Mouse (Mus musculus): Measurements from ENCODE around the gene Pik3r5.

GRCm38 (mm10) chr11:68545172-68545571, 113.3 kb downstream of the Pik3r5 start:
- TF ChIP-seq CTCF (IDR thresholded peaks at IDR 0.05; ENCODE audit: extremely low read depth, insufficient read depth, insufficient read length, insufficient replicate concordance) (no peak), POLR2A (IDR thresholded peaks at IDR 0.05; ENCODE audit: low read depth, low read length) (no peak)
